Comparison of ENCODE assay signal across 28 mouse cellular contexts in genomic region chr1:38103214-38103613, GRCm38 (mm10). TPM values are rescaled to one million over a fixed set of nuclear protein-coding genes. Genes with fewer than 3 reads are reported as not detected.
A peak's percentile ranks its signal among the peaks of the same experiment; 100 is the strongest.
DNase-seq lines count a peak whose midpoint lies in the region; ATAC-seq lines count a peak whose summit lies in the region.
"Had no signal": no experiment of that assay in that cellular context is flagged by ENCODE, and none has a peak within 500 bp of the region (broad histone marks: within the 10 kb centered on the region; RNA-seq: fewer than 3 reads in every experiment).

No protein-coding gene starts in this region.

- no peak overlapping the region for H3K4me3 ChIP-seq in heart, embryonic 11.5 days (ENCODE audit: low read depth, low read length)
- H3K4me3 ChIP-seq in heart, embryonic 15.5 days: no peak overlapping the region
- H3K4me3 ChIP-seq: embryonic facial prominence, embryonic 12.5 days; embryonic facial prominence, embryonic 15.5 days; forebrain, embryonic 12.5 days; hindbrain, embryonic 12.5 days; intestine, embryonic 15.5 days had no signal

- H3K4me1 ChIP-seq in heart, embryonic 11.5 days (ENCODE audit: control insufficient read depth, insufficient read depth, low read length): peaks cover 16% of the 10 kb centered on the region; the same call in 1 of the 2 replicates
- peaks cover 8% of the 10 kb centered on the region for H3K4me1 ChIP-seq in heart, embryonic 15.5 days (replicated peaks)
- H3K4me1 ChIP-seq: embryonic facial prominence, embryonic 12.5 days; embryonic facial prominence, embryonic 15.5 days; forebrain, embryonic 12.5 days; hindbrain, embryonic 12.5 days; intestine, embryonic 15.5 days had no signal

- DNase-seq in heart, postnatal 36 days: no peak
- no peak for DNase-seq in heart, adult 9 months (ENCODE audit: low spot score in 2 of 2)
- DNase-seq in fat pad, adult 2 months (ENCODE audit: extremely low read depth, low read depth, low spot score): peak; percentile 49
- no peak for DNase-seq in natural killer cell, adult 2 months (ENCODE audit: low spot score in 2 of 2)
- no peak for DNase-seq in retina, postnatal 1 day
- DNase-seq: adrenal gland, adult 2 months; adrenal gland, postnatal 14 days; cerebellum, adult 11 months; cerebellum, adult 2 months; cerebellum, adult 9-11 months; cerebellum, postnatal 25 days; gastrocnemius, postnatal 10 days; gastrocnemius, postnatal 36 days; heart, adult 18-20 months; heart, postnatal 14 days; kidney, adult 11 months; kidney, adult 8-10 months had no signal

- no peaks in the 10 kb centered on the region for H3K9me3 ChIP-seq in heart, embryonic 11.5 days (replicated peaks; ENCODE audit: control insufficient read depth, low read length)
- no peaks in the 10 kb centered on the region for H3K9me3 ChIP-seq in heart, embryonic 15.5 days (replicated peaks)
- H3K9me3 ChIP-seq: embryonic facial prominence, embryonic 12.5 days; embryonic facial prominence, embryonic 15.5 days; forebrain, embryonic 12.5 days; hindbrain, embryonic 12.5 days; intestine, embryonic 15.5 days had no signal

- H3K9ac ChIP-seq in heart, embryonic 11.5 days (ENCODE audit: low read depth, low read length): no peak overlapping the region
- H3K9ac ChIP-seq in heart, embryonic 15.5 days: no peak overlapping the region
- H3K9ac ChIP-seq: embryonic facial prominence, embryonic 12.5 days; embryonic facial prominence, embryonic 15.5 days; forebrain, embryonic 12.5 days; hindbrain, embryonic 12.5 days; intestine, embryonic 15.5 days had no signal

- H3K4me2 ChIP-seq in heart, embryonic 11.5 days: no peak overlapping the region
- no peak overlapping the region for H3K4me2 ChIP-seq in heart, embryonic 15.5 days
- H3K4me2 ChIP-seq: embryonic facial prominence, embryonic 12.5 days; embryonic facial prominence, embryonic 15.5 days; forebrain, embryonic 12.5 days; hindbrain, embryonic 12.5 days; intestine, embryonic 15.5 days had no signal

- intact Hi-C loops in heart, postnatal 36 days (cut with DNase I): no loop called here

- ATAC-seq in heart, embryonic 11.5 days (replicated peaks; ENCODE audit: insufficient number of reproducible peaks, low FRiP score, low TSS enrichment): no peak
- no peak for ATAC-seq in heart, embryonic 15.5 days (replicated peaks; ENCODE audit: insufficient number of reproducible peaks, insufficient read depth, low FRiP score, low read depth)
- ATAC-seq in megakaryocyte, adult 5-6 weeks (ENCODE audit: poor library complexity, severe bottlenecking): peak; percentile 51
- ATAC-seq: CD4-positive, CD25-positive, alpha-beta regulatory T cell, adult 4 months; forebrain, embryonic 16.5 days; hindbrain, embryonic 16.5 days; intestine, embryonic 15.5 days had no signal

- no peaks in the 10 kb centered on the region for H3K36me3 ChIP-seq in heart, embryonic 11.5 days (ENCODE audit: control insufficient read depth, insufficient read depth, low read length)
- peaks cover 16% of the 10 kb centered on the region; the same call in 1 of the 2 replicates for H3K36me3 ChIP-seq in heart, embryonic 15.5 days

- H3K27ac ChIP-seq in heart, embryonic 11.5 days (ENCODE audit: low read depth, low read length): peak overlapping the region; percentile 46
- peak overlapping the region; percentile 67; the same call in 1 of the 2 replicates for H3K27ac ChIP-seq in heart, embryonic 15.5 days
- H3K27ac ChIP-seq: embryonic facial prominence, embryonic 12.5 days; embryonic facial prominence, embryonic 15.5 days; forebrain, embryonic 12.5 days; hindbrain, embryonic 12.5 days; intestine, embryonic 15.5 days had no signal

- no peaks in the 10 kb centered on the region for H3K27me3 ChIP-seq in heart, embryonic 11.5 days (ENCODE audit: control insufficient read depth, insufficient read depth, low read length)
- no peaks in the 10 kb centered on the region for H3K27me3 ChIP-seq in heart, embryonic 15.5 days
- H3K27me3 ChIP-seq: embryonic facial prominence, embryonic 12.5 days; embryonic facial prominence, embryonic 15.5 days; forebrain, embryonic 12.5 days; hindbrain, embryonic 12.5 days; intestine, embryonic 15.5 days had no signal

- WGBS in heart, embryonic 11.5 days (ENCODE audit: insufficient replicate concordance): 63% methylated on average over 1 of the region's 1 CpGs
- 53% methylated on average over 1 of the region's 1 CpGs for WGBS in heart, embryonic 15.5 days

RNA-seq across cellular contexts. Expression of gene Rev1, which starts 26.4 kb away (rescaled TPM):
- 20.4 and 24.0 TPM in 2 replicates for polyA plus RNA-seq in heart, embryonic 11.5 days (2014; fragmentation: Nextera tagmentation; extraction: Ambion mirVana)
- total RNA-seq in heart, postnatal 36 days (2021): 10 to 100 TPM; 14.9 to 17.1 TPM
- polyA plus RNA-seq in heart, embryonic 15.5 days (2015; fragmentation: Nextera tagmentation; extraction: Ambion mirVana): 15.2 and 16.3 TPM in 2 replicates
- total RNA-seq in megakaryocyte, adult 5-6 weeks (2015): 17.8 and 18.3 TPM in 2 replicates
- 20.7 and 23.0 TPM in 2 replicates for total RNA-seq in megakaryocyte, adult 5-6 weeks (2017)
